ENCODE assay signal across 8 mouse cellular contexts in genomic region chr11:120225256-120226195, GRCm38 (mm10). TPM values are rescaled to one million over a fixed set of nuclear protein-coding genes. Genes with fewer than 3 reads are reported as not detected.
DNase-seq lines count a peak whose midpoint lies in the region; ATAC-seq and TF ChIP-seq lines count a peak whose summit lies in the region.

No protein-coding gene starts in this region.

- WGBS in heart, postnatal 0 days: 20% methylated on average over 36 of the region's 36 CpGs
- WGBS in limb, embryonic 10.5 days: 3% methylated on average over 36 of the region's 36 CpGs

- H3K4me3 ChIP-seq in layer of hippocampus, adult 2 months: peak overlapping the region; percentile 40
- peak overlapping the region; percentile 35 for H3K4me3 ChIP-seq in heart, postnatal 0 days (ENCODE audit: low read depth, low read length)
- H3K4me3 ChIP-seq in limb, embryonic 10.5 days: peak overlapping the region; percentile 96

- no peak for TF ChIP-seq CTCF in layer of hippocampus, adult 2 months (conservative IDR thresholded peaks at IDR 0.05)
- TF ChIP-seq CTCF in heart, postnatal 0 days (IDR thresholded peaks at IDR 0.05; ENCODE audit: low read depth): no peak

- H3K4me1 ChIP-seq in heart, postnatal 0 days (ENCODE audit: control insufficient read depth, insufficient read depth): peaks cover 63% of the 10 kb centered on the region
- H3K4me1 ChIP-seq in limb, embryonic 10.5 days: peaks cover 90% of the 10 kb centered on the region

- no peak for TF ChIP-seq EP300 in heart, postnatal 0 days (IDR thresholded peaks at IDR 0.05; ENCODE audit: low read depth)

- H3K27ac ChIP-seq in layer of hippocampus, adult 2 months: peak overlapping the region; percentile 82
- H3K27ac ChIP-seq in heart, postnatal 0 days (ENCODE audit: low read depth): peak overlapping the region; percentile 72
- H3K27ac ChIP-seq in limb, embryonic 10.5 days: peak overlapping the region; percentile 100

- H3K4me2 ChIP-seq in heart, postnatal 0 days (ENCODE audit: low read depth, low read length): peak overlapping the region; percentile 77

- H3K36me3 ChIP-seq in heart, postnatal 0 days (replicated peaks; ENCODE audit: control insufficient read depth, insufficient read depth, low read length): no peaks in the 10 kb centered on the region
- no peaks in the 10 kb centered on the region for H3K36me3 ChIP-seq in limb, embryonic 10.5 days

- H3K27me3 ChIP-seq in heart, postnatal 0 days (ENCODE audit: control insufficient read depth, insufficient read depth, low read length): no peaks in the 10 kb centered on the region
- no peaks in the 10 kb centered on the region for H3K27me3 ChIP-seq in limb, embryonic 10.5 days (ENCODE audit: low read depth, poor library complexity, severe bottlenecking)

- DNase-seq in layer of hippocampus, adult 2 months (ENCODE audit: low spot score in 2 of 2): no peak
- no peak for DNase-seq in layer of hippocampus, adult 18-20 months (ENCODE audit: low spot score in 2 of 2)
- peak; percentile 36 to 37 for DNase-seq in cerebellum, postnatal 36 days
- peak; percentile 24 for DNase-seq in heart, postnatal 0 days (ENCODE audit: low spot score)
- DNase-seq in limb, embryonic 10.5 days (ENCODE audit: low spot score): peak; percentile 65
- DNase-seq in neural tube, embryonic 10.5 days (ENCODE audit: extremely low spot score, low spot score): peak; percentile 65
- no peak for DNase-seq in spleen, postnatal 10 days (ENCODE audit: low spot score in 2 of 2)
- no peak for DNase-seq in ovary, adult 18-20 months (ENCODE audit: low spot score)

- H3K9ac ChIP-seq in heart, postnatal 0 days (replicated peaks; ENCODE audit: low read depth, low read length): peak overlapping the region; percentile 46

- no peak for ATAC-seq in heart, postnatal 0 days (ENCODE audit: insufficient read depth, low read depth)

- H3K9me3 ChIP-seq in heart, postnatal 0 days (replicated peaks; ENCODE audit: control insufficient read depth, low read length): no peaks in the 10 kb centered on the region
- H3K9me3 ChIP-seq in limb, embryonic 10.5 days (replicated peaks): no peaks in the 10 kb centered on the region

RNA-seq across cellular contexts. Expression of gene Bahcc1, which starts 7.2 kb away (rescaled TPM):
- total RNA-seq in layer of hippocampus, adult 2 months (2021): 10 to 100 TPM; 19.9 to 20.7 TPM
- total RNA-seq in layer of hippocampus, adult 18-20 months (2021): 10 to 100 TPM; 17.6 to 19.0 TPM
- total RNA-seq in heart, postnatal 0 days (2014; rRNA removed; ENCODE audit: low replicate concordance): 12.2 and 13.1 TPM in 2 replicates
- polyA plus RNA-seq in heart, postnatal 0 days (2015; fragmentation: Nextera tagmentation; extraction: Ambion mirVana): 2.8 and 3.5 TPM in 2 replicates
- 19.9 and 20.3 TPM in 2 replicates for polyA plus RNA-seq in limb, embryonic 10.5 days (2016; fragmentation: Nextera tagmentation; extraction: Ambion mirVana)

Comparison
In these comparisons a context has a peak if more than half of its experiments do, and no peak if none do; other contexts are left out.
1. DNase-seq: peak in cerebellum, postnatal 36 days (2 of 2), heart, postnatal 0 days (single experiment), limb, embryonic 10.5 days (single experiment) and neural tube, embryonic 10.5 days (single experiment); none in layer of hippocampus, adult 2 months (0 of 2), layer of hippocampus, adult 18-20 months (0 of 2), spleen, postnatal 10 days (0 of 2) and ovary, adult 18-20 months (single experiment).
2. H3K4me3 ChIP-seq: peak in every context shown above with its lines; median percentile 96 in limb, embryonic 10.5 days; 40 in layer of hippocampus, adult 2 months; 35 in heart, postnatal 0 days.
3. Peak in every context shown above with its lines, with median percentiles within 50 percentile points of each other: H3K27ac ChIP-seq.